23 mouse cellular contexts compared by ENCODE assay signal in genomic region chr2:162273826-162274225, GRCm38 (mm10).
A peak's percentile ranks its signal among the peaks of the same experiment; 100 is the strongest.
DNase-seq lines count a peak whose midpoint lies in the region; ATAC-seq lines count a peak whose summit lies in the region.
"Had no signal": no experiment of that assay in that cellular context is flagged by ENCODE, and none has a peak within 500 bp of the region (broad histone marks: within the 10 kb centered on the region; RNA-seq: fewer than 3 reads in every experiment).

No protein-coding gene starts in this region.

- no peak overlapping the region for H3K4me2 ChIP-seq in forebrain, embryonic 16.5 days (ENCODE audit: low read length)
- H3K4me2 ChIP-seq: forebrain, embryonic 15.5 days; heart, embryonic 13.5 days; hindbrain, embryonic 14.5 days; midbrain, embryonic 11.5 days had no signal

- H3K27me3 ChIP-seq in embryonic facial prominence, embryonic 10.5 days (replicated peaks; ENCODE audit: low read depth, poor library complexity, severe bottlenecking) = no peaks in the 10 kb centered on the region
- no peaks in the 10 kb centered on the region for H3K27me3 ChIP-seq in forebrain, embryonic 16.5 days (replicated peaks; ENCODE audit: control insufficient read depth, insufficient read depth, low read length)
- H3K27me3 ChIP-seq: forebrain, embryonic 15.5 days; heart, embryonic 13.5 days had no signal

- no peak overlapping the region for H3K27ac ChIP-seq in embryonic facial prominence, embryonic 10.5 days (replicated peaks)
- no peak overlapping the region for H3K27ac ChIP-seq in forebrain, embryonic 16.5 days (ENCODE audit: low read length)
- H3K27ac ChIP-seq: forebrain, embryonic 15.5 days; heart, embryonic 13.5 days; hindbrain, embryonic 14.5 days; liver, embryonic 14.5 days had no signal

- no peak for DNase-seq in frontal cortex, postnatal 25 days (ENCODE audit: low spot score in 2 of 2)
- peak; percentile 68 for DNase-seq in right cerebral cortex, adult 18-20 months
- DNase-seq in right cerebral cortex, postnatal 4 days = no peak
- peak; percentile 18 to 23 for DNase-seq in layer of hippocampus, postnatal 36 days
- no peak for DNase-seq in embryonic facial prominence, embryonic 10.5 days (ENCODE audit: low spot score)
- no peak for DNase-seq in spleen, postnatal 14 days (ENCODE audit: low spot score in 2 of 2)
- DNase-seq: adrenal gland, postnatal 14 days; cerebellum, adult 11-12 months; cerebellum, postnatal 14 days; gastrocnemius, postnatal 14 days; heart, adult 18-20 months; heart, postnatal 36 days; kidney, adult 9 months; kidney, postnatal 36 days; thymus, postnatal 14 days had no signal

- no peak overlapping the region for H3K4me3 ChIP-seq in embryonic facial prominence, embryonic 10.5 days
- no peak overlapping the region for H3K4me3 ChIP-seq in forebrain, embryonic 16.5 days (replicated peaks; ENCODE audit: low read length)
- H3K4me3 ChIP-seq: forebrain, embryonic 15.5 days; heart, embryonic 13.5 days had no signal

- no peaks in the 10 kb centered on the region for H3K36me3 ChIP-seq in embryonic facial prominence, embryonic 10.5 days (replicated peaks)
- no peaks in the 10 kb centered on the region for H3K36me3 ChIP-seq in forebrain, embryonic 16.5 days (ENCODE audit: control insufficient read depth, insufficient read depth)
- H3K36me3 ChIP-seq: forebrain, embryonic 15.5 days; heart, embryonic 13.5 days had no signal

- H3K9ac ChIP-seq in forebrain, embryonic 16.5 days (replicated peaks; ENCODE audit: low read depth, low read length) = no peak overlapping the region
- H3K9ac ChIP-seq: forebrain, embryonic 15.5 days; heart, embryonic 13.5 days; hindbrain, embryonic 14.5 days; liver, embryonic 14.5 days had no signal

- ATAC-seq in frontal cortex, adult (ENCODE audit: low TSS enrichment) = peak; percentile 98
- no peak for ATAC-seq in forebrain, embryonic 16.5 days
- ATAC-seq: activated CD4-positive, CD25-positive, alpha-beta regulatory T cell, adult 4 months; forebrain, embryonic 15.5 days had no signal

- no peaks in the 10 kb centered on the region for H3K4me1 ChIP-seq in embryonic facial prominence, embryonic 10.5 days
- no peaks in the 10 kb centered on the region for H3K4me1 ChIP-seq in forebrain, embryonic 16.5 days (replicated peaks; ENCODE audit: control insufficient read depth, insufficient read depth, low read length)
- H3K4me1 ChIP-seq: forebrain, embryonic 15.5 days; heart, embryonic 13.5 days had no signal

- 76% methylated on average over 4 of the region's 4 CpGs for WGBS in embryonic facial prominence, embryonic 10.5 days
- WGBS in forebrain, embryonic 16.5 days = 62% methylated on average over 4 of the region's 4 CpGs

- H3K9me3 ChIP-seq in embryonic facial prominence, embryonic 10.5 days = no peaks in the 10 kb centered on the region
- no peaks in the 10 kb centered on the region for H3K9me3 ChIP-seq in forebrain, embryonic 16.5 days (ENCODE audit: control insufficient read depth, low read length)
- H3K9me3 ChIP-seq: forebrain, embryonic 15.5 days; heart, embryonic 13.5 days had no signal

Comparison
In these comparisons a context has a peak if more than half of its experiments do, and no peak if none do; other contexts are left out.
1. DNase-seq: peak in right cerebral cortex, adult 18-20 months (single experiment) and layer of hippocampus, postnatal 36 days (2 of 2); none in frontal cortex, postnatal 25 days (0 of 2), right cerebral cortex, postnatal 4 days (single experiment), embryonic facial prominence, embryonic 10.5 days (single experiment) and spleen, postnatal 14 days (0 of 2).